Mouse (Mus musculus) G1E (cell line): Measurements from ENCODE around the gene Dnajc13.

Experiments used
- CTCF ChIP-seq: IDR thresholded peaks from 2 replicates; pipeline ENCODE4 v1.5.1; 2012; ENCODE audit warnings: low read depth, low read length, inconsistent platforms, mixed read lengths
- GATA1 ChIP-seq: IDR thresholded peaks from 2 replicates; pipeline ENCODE4 v1.6.1; 2012; ENCODE audit warnings: borderline replicate concordance, low read length, inconsistent platforms, mixed read lengths
- GATA2 ChIP-seq: IDR thresholded peaks from 2 replicates; pipeline ENCODE4 v1.6.1; 2012; ENCODE audit warnings: low read depth, low read length, inconsistent platforms, borderline replicate concordance
- POLR2AphosphoS5 ChIP-seq: IDR thresholded peaks from 2 replicates; pipeline ENCODE4 v1.6.1; 2012; ENCODE audit warnings: low read depth, low read length, inconsistent platforms; ENCODE audit not compliant: insufficient replicate concordance
- TAL1 ChIP-seq: conservative IDR thresholded peaks from 2 replicates; pipeline ENCODE4 v1.6.1; 2012; ENCODE audit warnings: low read depth, low read length, inconsistent platforms, mixed read lengths

DNA sequence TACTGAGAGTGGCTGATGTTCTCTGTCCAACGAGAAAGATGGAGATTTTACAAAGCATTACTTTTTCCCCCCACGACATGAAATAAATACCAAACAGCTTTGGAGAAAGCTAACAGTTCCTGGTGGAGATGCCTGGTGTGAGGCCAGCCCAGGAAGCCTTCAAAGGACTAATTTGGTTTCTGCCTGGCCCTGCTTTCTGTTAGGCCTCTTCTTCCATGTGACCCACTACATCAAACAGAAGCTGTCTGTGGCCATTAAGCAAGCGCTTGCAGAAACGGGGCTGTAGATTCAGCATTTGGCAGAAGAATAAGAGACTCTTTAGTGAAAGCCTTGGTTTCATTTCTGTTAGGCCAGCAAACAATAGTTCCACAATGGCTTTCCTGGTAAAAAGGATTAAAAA, 8.9 kb upstream of the Dnajc13 start:
- TF ChIP-seq CTCF: no peak
- no peak for TF ChIP-seq GATA1
- TF ChIP-seq TAL1: no peak
- TF ChIP-seq POLR2AphosphoS5: no peak
- no peak for TF ChIP-seq GATA2
